Mouse (Mus musculus) stomach, postnatal 0 days (tissue): Measurements from ENCODE around the gene Foxk1.

Experiments
- CTCF ChIP-seq: IDR thresholded peaks from 2 replicates; pipeline ENCODE4 v1.5.1; 2016; ENCODE audit warnings: antibody characterized with exemption, low read depth, mild to moderate bottlenecking, moderate library complexity
- EP300 ChIP-seq: optimal IDR thresholded peaks from 2 replicates; pipeline ENCODE3; 2016; ENCODE audit warnings: antibody characterized with exemption

DNA sequence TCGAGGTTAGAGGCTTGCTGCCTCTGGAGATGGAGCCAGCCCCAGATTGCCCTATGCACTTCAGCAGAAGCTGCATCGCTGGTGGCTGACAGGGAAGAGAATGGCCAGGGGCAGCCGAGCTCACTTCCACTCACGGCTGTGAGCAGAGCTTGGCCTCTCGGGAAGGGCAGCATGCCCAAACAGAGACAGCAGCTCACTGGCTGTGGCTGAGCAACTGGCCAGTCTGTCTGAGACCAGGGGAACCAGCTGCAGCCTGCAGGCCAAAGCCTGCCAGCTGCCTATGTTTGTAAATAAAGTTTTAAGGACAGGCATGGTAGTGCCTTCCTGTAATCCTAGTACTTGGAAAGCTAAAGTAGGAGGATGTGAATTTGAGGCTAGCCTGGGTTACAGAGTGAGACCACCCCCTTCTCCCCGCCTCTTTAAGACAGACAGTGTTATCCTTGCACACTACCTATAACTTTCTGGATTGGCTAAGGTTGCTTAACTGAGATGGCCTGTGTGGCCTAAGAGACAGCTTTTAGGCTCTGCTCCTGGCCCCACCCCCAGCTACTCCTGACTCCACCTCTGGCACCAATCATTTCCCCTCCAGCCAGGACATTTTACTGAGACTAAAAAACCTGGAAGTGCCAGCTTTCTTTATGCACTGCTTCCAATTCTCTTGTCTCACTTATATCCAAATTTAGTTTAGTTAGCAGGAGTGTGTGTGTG lies 11.5 kb downstream of the Foxk1 start:
- TF ChIP-seq CTCF (no peak), EP300 (no peak)
